Mouse (Mus musculus) bone marrow macrophage, adult 2 months (primary cell): ENCODE data around the gene Fer1l5.

Experiments used
- CTCF ChIP-seq: IDR thresholded peaks from 2 replicates; pipeline ENCODE4 v1.5.1; 2012; ENCODE audit warnings: low read depth, mild to moderate bottlenecking, low read length, moderate library complexity
- POLR2A ChIP-seq: IDR thresholded peaks from 2 replicates; pipeline ENCODE4 v1.6.1; 2012; ENCODE audit warnings: mild to moderate bottlenecking, low read depth, low read length, borderline replicate concordance

DNA sequence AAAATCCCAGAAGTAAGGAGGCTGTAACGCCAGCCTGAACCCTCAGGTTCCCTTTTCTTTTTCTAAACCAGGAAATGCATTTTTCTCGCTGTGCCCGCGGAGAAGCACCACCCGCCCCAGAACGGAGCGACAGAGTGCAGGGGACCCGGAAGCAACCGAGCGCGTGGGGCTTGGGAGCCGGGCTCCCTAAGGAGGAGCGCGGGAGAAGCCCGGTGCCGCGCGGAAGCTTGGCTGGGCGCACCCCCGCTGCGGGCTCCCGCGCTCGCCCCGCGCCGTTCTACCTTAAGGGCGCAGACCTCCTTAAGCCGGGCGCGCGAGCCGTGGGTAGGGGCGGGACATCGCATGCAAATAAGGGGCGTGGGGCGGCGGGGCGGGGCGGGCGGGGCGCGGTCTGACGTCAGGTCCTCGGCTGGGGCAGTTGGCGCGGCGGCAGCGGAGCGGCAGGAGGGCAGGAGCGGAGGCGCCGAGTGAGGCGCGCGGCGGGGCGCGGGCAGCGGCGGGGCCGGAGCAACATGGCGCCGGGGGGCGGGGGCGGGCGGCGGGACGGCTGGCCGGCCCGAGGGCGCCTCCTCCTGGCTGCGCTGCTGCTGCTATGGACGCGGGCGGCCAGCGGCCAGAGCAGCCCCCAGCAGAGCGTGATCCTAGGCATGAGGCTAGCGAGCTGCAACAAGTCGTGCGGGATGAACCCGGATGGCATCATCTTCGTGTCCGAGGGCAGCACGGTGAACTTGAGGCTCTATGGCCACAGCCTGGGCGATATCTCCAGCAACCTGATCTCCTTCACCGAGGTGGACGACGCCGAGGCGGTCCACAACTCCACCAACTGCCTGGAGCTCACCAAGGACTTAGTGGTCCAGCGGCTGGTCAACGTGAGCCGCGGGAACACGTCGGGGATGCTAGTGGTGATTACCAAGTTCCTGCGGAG, 99.4 kb downstream of the Fer1l5 start, which contains the start of gene Cnnm4:
- TF ChIP-seq CTCF (no peak), POLR2A (0 out of 2 replicates have a peak, but pooled peaks have one; percentile 35)
